Mouse (Mus musculus) myocyte (in vitro differentiated cells): Measurements from ENCODE around the gene Mlc1.

Experiments used
- CEBPB ChIP-seq: IDR thresholded peaks from 2 replicates; pipeline ENCODE4 v1.6.1; 2011; ENCODE audit warnings: mild to moderate bottlenecking, moderate library complexity; ENCODE audit not compliant: poor library complexity, insufficient read depth, severe bottlenecking
- POLR2A ChIP-seq: IDR thresholded peaks from one replicate; pipeline ENCODE4 v1.6.1; 2011; ENCODE audit warnings: low read depth, mild to moderate bottlenecking, control low read depth, moderate library complexity; ENCODE audit not compliant: insufficient read length
- TCF12 ChIP-seq: IDR thresholded peaks from one replicate; pipeline ENCODE4 v1.6.1; 2011; ENCODE audit warnings: mild to moderate bottlenecking, control low read depth; ENCODE audit not compliant: poor library complexity, insufficient read depth, severe bottlenecking
- USF1 ChIP-seq: IDR thresholded peaks from one replicate; pipeline ENCODE4 v1.6.1; 2011; ENCODE audit warnings: low read depth, mild to moderate bottlenecking, control low read depth, moderate library complexity

DNA sequence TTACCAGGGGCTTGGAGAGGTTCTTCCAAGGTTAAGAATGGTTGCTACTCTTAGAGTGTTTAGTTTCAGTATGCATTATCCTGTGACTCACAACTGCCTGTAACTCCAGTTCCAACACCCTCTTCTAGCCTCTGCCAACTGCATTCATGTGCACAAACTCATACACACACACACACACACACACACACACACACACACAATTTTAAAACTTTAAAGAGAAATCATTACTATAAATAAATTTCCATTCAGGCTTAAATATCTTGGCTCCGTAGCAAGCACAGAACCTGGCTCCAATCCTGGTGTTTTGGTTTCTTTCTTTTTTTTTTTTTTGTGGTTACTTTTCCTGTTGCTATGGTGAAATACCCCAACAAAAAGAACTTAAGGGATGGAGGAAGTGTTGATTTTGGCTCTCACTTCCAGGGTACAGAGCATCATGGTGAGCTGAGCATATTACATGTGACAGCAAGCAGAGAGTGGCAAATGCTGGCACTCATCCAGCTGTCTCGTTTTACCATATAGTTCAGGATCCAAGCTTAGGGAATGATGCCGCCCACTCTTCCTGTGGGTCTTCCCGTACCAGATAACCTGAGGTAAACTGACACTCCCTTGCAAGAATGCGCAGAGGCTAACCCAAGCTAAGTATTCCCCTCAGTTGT is 34.8 kb downstream of the Mlc1 start:
- no peak for TF ChIP-seq POLR2A
- no peak for TF ChIP-seq CEBPB
- no peak for TF ChIP-seq TCF12
- no peak for TF ChIP-seq USF1
